Mouse (Mus musculus): ENCODE results near the gene Gpx7. TPM values are rescaled to one million over a fixed set of nuclear protein-coding genes. Genes with fewer than 3 reads are reported as not detected.

The Gpx7 gene
- polyA plus RNA-seq (2014; fragmentation: Illumina TruSeq; extraction: RNeasy Lipid Tissue Mini Kit (QIAGEN cat#74804)), result 9.2 TPM

GRCm38 (mm10) chr4:108406861-108407401 lies at the start of gene Gpx7:
TSS of gene Gpx7 (minus strand) at chr4:108406961.

GRCm38 (mm10) chr4:108383183-108383714 lies 23.5 kb downstream of the Gpx7 start, which contains the start of gene Shisal2a:
TSS of gene Shisal2a (minus strand) at chr4:108383349.

Other genes starting within 250 kb of the Gpx7 start
- 8.3 TPM for gene Echdc2, start 241.5 kb downstream of the Gpx7 start, polyA plus RNA-seq (2014; fragmentation: Illumina TruSeq; extraction: RNeasy Lipid Tissue Mini Kit (QIAGEN cat#74804))
- gene Zyg11a, start 188.9 kb downstream of the Gpx7 start, polyA plus RNA-seq (2014; fragmentation: Illumina TruSeq; extraction: RNeasy Lipid Tissue Mini Kit (QIAGEN cat#74804)), result not detected
- gene Zyg11b, start 105.9 kb downstream of the Gpx7 start, polyA plus RNA-seq (2014; fragmentation: Illumina TruSeq; extraction: RNeasy Lipid Tissue Mini Kit (QIAGEN cat#74804)), result 73.4 TPM
- gene Coa7, start 78.8 kb downstream of the Gpx7 start, polyA plus RNA-seq (2014; fragmentation: Illumina TruSeq; extraction: RNeasy Lipid Tissue Mini Kit (QIAGEN cat#74804)), result 9.4 TPM
- not detected for gene Shisal2a, start 23.6 kb downstream of the Gpx7 start, polyA plus RNA-seq (2014; fragmentation: Illumina TruSeq; extraction: RNeasy Lipid Tissue Mini Kit (QIAGEN cat#74804))
- 418 TPM for gene Tut4, start 52.5 kb upstream of the Gpx7 start, polyA plus RNA-seq (2014; fragmentation: Illumina TruSeq; extraction: RNeasy Lipid Tissue Mini Kit (QIAGEN cat#74804))
- 82.1 TPM for gene Prpf38a, start 172.4 kb upstream of the Gpx7 start, polyA plus RNA-seq (2014; fragmentation: Illumina TruSeq; extraction: RNeasy Lipid Tissue Mini Kit (QIAGEN cat#74804))
- 7.4 TPM for gene Orc1, start 172.5 kb upstream of the Gpx7 start, polyA plus RNA-seq (2014; fragmentation: Illumina TruSeq; extraction: RNeasy Lipid Tissue Mini Kit (QIAGEN cat#74804))
- gene Cc2d1b, start 213.0 kb upstream of the Gpx7 start, polyA plus RNA-seq (2014; fragmentation: Illumina TruSeq; extraction: RNeasy Lipid Tissue Mini Kit (QIAGEN cat#74804)), result 46.4 TPM

Measured in ovary, adult 10 weeks (tissue).